Mouse (Mus musculus) bone marrow, adult 2 months (tissue): ENCODE data around the gene Sys1. TPM values are rescaled to one million over a fixed set of nuclear protein-coding genes. Genes with fewer than 3 reads are reported as not detected.
A peak's percentile ranks its signal among the peaks of the same experiment; 100 is the strongest.

Source experiments
- H3K27ac ChIP-seq: fragments of 200-500 bp; 2 replicates; pipeline ENCODE4 v1.5.1; 2012; ENCODE audit warnings: low read depth, mild to moderate bottlenecking, control low read depth, inconsistent platforms, low read length; ENCODE audit not compliant: control insufficient read depth, poor library complexity, insufficient read depth
- H3K4me1 ChIP-seq: fragments of 200-500 bp; 2 replicates; pipeline ENCODE4 v1.6.1; 2011; ENCODE audit warnings: low read length; ENCODE audit not compliant: control insufficient read depth, insufficient read depth
- H3K4me3 ChIP-seq: fragments of 200-500 bp; replicated peaks from 2 replicates; pipeline ENCODE3; 2011; ENCODE audit warnings: mild to moderate bottlenecking, low read depth, low read length, control low read depth; ENCODE audit not compliant: control insufficient read depth
- CTCF ChIP-seq: fragments of 200-500 bp; IDR thresholded peaks from 2 replicates; pipeline ENCODE4 v1.5.1; 2011; ENCODE audit warnings: low read length, control low read depth; ENCODE audit not compliant: control insufficient read depth, insufficient read depth
- POLR2A ChIP-seq: fragments of 200-500 bp; IDR thresholded peaks from 2 replicates; pipeline ENCODE4 v1.6.1; 2011; ENCODE audit warnings: low read depth, mild to moderate bottlenecking, control low read depth, low read length, borderline replicate concordance; ENCODE audit not compliant: control insufficient read depth
- WGBS: fragments of 180-500 bp; shearing (Covaris S2); methylation state at CpG from one replicate; pipeline ENCODE4 v1.1.7; 2018; 5-methylcytosine and 5-hydroxymethylcytosine counted together
- polyA plus RNA-seq: library from polyadenylated mRNA; stranded (reverse); fragments of >200 nt; gene quantifications from 2 replicates; pipeline ENCODE4 v1.2.4, GENCODE M21; 2011; ENCODE audit warnings: low replicate concordance; ENCODE audit not compliant: missing spikeins, insufficient read depth, insufficient read length

Gene Sys1
- polyA plus RNA-seq, 1 experiment: 26.7 TPM

DNA sequence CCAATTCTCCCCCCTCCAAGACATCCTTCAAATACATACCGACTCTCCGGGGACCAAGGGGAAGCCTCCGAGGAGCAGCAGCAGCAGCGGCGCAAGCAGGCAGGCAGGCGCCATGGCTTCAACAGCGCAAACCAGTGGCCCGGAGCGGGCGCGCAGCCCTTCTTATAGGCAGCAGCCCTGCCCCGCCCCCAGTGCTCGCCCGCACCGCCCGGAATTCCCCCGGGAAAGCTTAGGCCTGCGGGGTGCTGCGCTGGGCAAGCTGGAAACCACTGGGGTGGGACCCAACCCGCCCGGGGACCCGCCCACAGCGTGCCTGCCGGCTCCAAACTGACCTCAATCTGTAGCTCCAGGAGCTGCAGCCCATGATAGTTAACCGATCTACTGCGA, 13.7 kb upstream of the Sys1 start:
- 1% methylated on average over 26 of the region's 26 CpGs for WGBS
- H3K4me3 ChIP-seq: peak overlapping the region; percentile 76
- H3K27ac ChIP-seq: peak overlapping the region; percentile 80
- H3K4me1 ChIP-seq: no peaks in the 10 kb centered on the region
- TF ChIP-seq CTCF (no peak), POLR2A (peak; percentile 80; the same call in 1 of the 2 replicates)

- Histone ChIP-seq H3K4me1 (no peaks in the 10 kb centered on the region), H3K27ac (peak within 1 kb of the TSS; percentile 80), H3K4me3 (peak within 1 kb of the TSS; percentile 76)
- TF ChIP-seq POLR2A (no peak), CTCF (no peak)
- WGBS: 19% methylated on average over 18 of the region's 18 CpGs
These were observed 13.2 kb upstream of the Sys1 start, which contains the start of gene Sdc4 for GRCm38 (mm10) chr2:164443460-164444000. Gene Sdc4 (minus strand): TSS chr2:164443887.

DNA sequence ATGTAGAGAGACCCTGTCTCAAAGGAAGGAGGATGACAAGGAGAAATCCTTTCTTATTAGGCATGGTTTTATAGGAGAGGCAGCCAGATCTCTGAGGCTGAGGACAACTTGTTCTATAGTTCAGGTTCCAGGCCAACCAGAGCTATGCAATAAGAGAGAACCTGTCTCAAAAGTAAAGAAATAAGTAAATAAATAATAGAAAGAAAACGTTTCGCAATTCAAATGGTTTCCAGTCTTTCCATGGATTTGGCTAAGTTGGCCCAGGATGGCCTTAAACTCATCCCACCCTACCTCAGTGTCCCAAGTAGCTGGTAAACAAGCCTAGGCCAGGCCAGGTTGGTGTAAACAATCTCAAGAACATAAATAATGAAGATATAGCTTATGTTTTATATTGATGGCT, 12.1 kb upstream of the Sys1 start:
- Histone ChIP-seq H3K4me3 (no peak overlapping the region), H3K27ac (no peak overlapping the region), H3K4me1 (no peaks in the 10 kb centered on the region)
- WGBS: 75% methylated on average over 2 of the region's 2 CpGs
- TF ChIP-seq CTCF: no peak
- TF ChIP-seq POLR2A: no peak

GRCm38 (mm10) chr2:164445399-164446085, 11.2 kb upstream of the Sys1 start:
- TF ChIP-seq CTCF (no peak), POLR2A (no peak)
- Histone ChIP-seq H3K4me1 (no peaks in the 10 kb centered on the region), H3K4me3 (no peak overlapping the region), H3K27ac (no peak overlapping the region)
- WGBS: 76% methylated on average over 3 of the region's 3 CpGs

DNA sequence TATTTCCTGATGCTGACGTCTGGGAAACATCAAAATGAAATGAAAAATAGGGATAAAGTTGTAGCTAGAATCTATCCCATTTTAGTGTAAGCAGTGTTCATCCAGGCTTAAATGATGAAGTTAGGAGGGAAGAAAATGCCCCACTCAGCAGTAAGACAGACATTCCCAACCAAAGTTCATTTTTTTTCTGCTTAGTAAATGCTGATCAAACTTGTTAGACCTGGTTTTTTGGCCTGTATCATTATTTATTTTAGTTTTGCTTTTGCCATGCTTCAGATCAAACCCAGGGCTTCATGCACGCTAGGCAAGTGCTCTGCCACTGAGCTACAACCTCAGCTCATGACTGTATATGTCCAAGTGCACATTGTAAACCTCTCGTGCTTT, 10.7 kb upstream of the Sys1 start:
- TF ChIP-seq CTCF (no peak), POLR2A (no peak)
- WGBS: 65% methylated on average over 3 of the region's 3 CpGs
- H3K4me1 ChIP-seq: no peaks in the 10 kb centered on the region
- no peak overlapping the region for H3K4me3 ChIP-seq
- no peak overlapping the region for H3K27ac ChIP-seq

- TF ChIP-seq POLR2A: no peak
- TF ChIP-seq CTCF: no peak
- H3K4me3 ChIP-seq: no peak overlapping the region
- no peaks in the 10 kb centered on the region for H3K4me1 ChIP-seq
- no peak overlapping the region for H3K27ac ChIP-seq
- WGBS: 73% methylated on average over 1 of the region's 1 CpGs
These were observed 8.6 kb upstream of the Sys1 start for GRCm38 (mm10) chr2:164448140-164448539.

GRCm38 (mm10) chr2:164448921-164449320, 7.8 kb upstream of the Sys1 start:
- Histone ChIP-seq H3K27ac (no peak overlapping the region), H3K4me1 (no peaks in the 10 kb centered on the region), H3K4me3 (no peak overlapping the region)
- TF ChIP-seq POLR2A (no peak), CTCF (no peak)
- WGBS: 73% methylated on average over 5 of the region's 5 CpGs

GRCm38 (mm10) chr2:164449341-164450042, 7.3 kb upstream of the Sys1 start:
- no peak for TF ChIP-seq POLR2A
- TF ChIP-seq CTCF: no peak
- Histone ChIP-seq H3K27ac (no peak overlapping the region), H3K4me1 (no peaks in the 10 kb centered on the region), H3K4me3 (no peak overlapping the region)
- 87% methylated on average over 14 of the region's 14 CpGs for WGBS
